Mouse (Mus musculus) erythroid progenitor cell, adult 5-6 weeks (primary cell): ENCODE results near the gene Svbp. TPM values are rescaled to one million over a fixed set of nuclear protein-coding genes. Genes with fewer than 3 reads are reported as not detected.

ENCODE experiments used
- ATAC-seq: replicated peaks from 2 replicates; pipeline ENCODE4 v1.8.0; 2016; ENCODE audit warnings: moderate number of reproducible peaks, mild to moderate bottlenecking, moderate TSS enrichment, inconsistent platforms; ENCODE audit not compliant: poor library complexity, low FRiP score, severe bottlenecking
- total RNA-seq, 2 experiments: library from RNA; stranded (forward) in 1 of 2; stranded (reverse) in 1 of 2; fragments of 150-400 nt in 1 of 2; fragments of 186-747, 209-891 nt in 1 of 2; gene quantifications; 2 replicates each; pipeline versions ENCODE4 v1.2.3 to v1.2.4; 2015 to 2017; ENCODE audit warnings: low replicate concordance in 2 of 2

The Svbp gene
- total RNA-seq (2015; ENCODE audit: low replicate concordance) (110 and 114 TPM in 2 replicates), total RNA-seq (2017; ENCODE audit: low replicate concordance) (171 and 238 TPM in 2 replicates)

GRCm38 (mm10) chr4:119194909-119195581, at the start of gene Svbp:
Gene Svbp (plus strand): TSS chr4:119195306.
- peak; percentile 75 for ATAC-seq

GRCm38 (mm10) chr4:119146816-119147215, 48.3 kb upstream of the Svbp start:
- no peak for ATAC-seq

GRCm38 (mm10) chr4:119147347-119147746, 47.8 kb upstream of the Svbp start:
- no peak for ATAC-seq

- no peak for ATAC-seq
Measured at GRCm38 (mm10) chr4:119148741-119149140, 46.4 kb upstream of the Svbp start.

DNA sequence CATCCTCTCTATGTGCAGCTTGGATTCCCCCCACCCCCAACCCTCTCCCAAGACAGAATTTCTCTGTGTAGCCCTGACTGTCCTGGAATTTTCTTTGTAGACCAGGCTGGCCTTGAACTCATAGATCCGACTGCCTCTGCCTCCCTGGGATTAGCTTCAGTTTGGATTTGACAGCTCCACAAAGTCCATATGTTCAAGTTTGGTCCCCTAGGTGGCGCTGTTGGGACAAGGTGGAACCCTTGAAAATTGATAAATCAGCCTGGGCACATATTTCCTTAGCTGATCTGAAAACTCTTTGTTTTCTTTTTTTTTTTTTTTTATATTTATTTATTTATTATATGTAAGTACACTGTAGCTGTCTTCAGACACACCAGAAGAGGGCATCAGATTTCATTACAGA, 37.9 kb upstream of the Svbp start:
- ATAC-seq: peak; percentile 73

DNA sequence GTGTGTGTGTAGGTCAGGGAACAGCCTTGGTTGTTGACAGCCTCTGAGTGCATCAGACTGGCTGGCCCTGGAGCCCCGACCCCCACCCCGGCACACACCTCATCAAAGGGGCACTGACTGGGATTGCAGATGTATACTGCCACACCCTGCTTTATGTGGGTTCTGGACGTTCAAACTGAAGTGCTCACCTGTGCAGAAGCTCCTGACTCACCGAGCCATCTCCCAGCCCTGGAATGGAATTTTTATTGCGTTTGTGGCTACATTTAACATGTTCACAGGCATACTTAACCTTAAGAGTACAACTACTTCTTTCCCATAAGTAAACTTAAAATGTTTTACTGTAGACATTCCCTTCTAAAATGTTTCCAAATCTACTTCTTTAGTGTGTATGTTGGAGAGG, 37.2 kb upstream of the Svbp start:
- ATAC-seq: no peak

DNA sequence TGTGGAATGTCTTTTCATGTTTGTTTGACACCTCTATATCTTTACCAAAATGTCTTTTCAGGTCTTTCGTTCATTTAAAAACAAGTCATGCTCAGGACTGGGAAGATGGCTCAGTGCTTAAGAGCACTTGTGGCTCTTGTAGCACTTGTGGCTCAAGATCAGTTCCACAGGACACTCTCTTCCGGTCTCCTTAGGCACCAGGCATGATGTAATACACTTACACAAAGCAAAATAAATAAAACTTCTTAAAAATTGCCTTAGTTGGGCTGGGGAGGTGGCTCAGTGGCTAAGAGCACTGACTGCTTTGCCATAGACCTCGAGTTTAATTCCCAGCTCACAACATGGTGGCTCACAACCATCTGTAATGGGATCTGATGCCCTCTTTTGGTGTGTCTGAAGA, 33.7 kb upstream of the Svbp start:
- ATAC-seq: no peak

DNA sequence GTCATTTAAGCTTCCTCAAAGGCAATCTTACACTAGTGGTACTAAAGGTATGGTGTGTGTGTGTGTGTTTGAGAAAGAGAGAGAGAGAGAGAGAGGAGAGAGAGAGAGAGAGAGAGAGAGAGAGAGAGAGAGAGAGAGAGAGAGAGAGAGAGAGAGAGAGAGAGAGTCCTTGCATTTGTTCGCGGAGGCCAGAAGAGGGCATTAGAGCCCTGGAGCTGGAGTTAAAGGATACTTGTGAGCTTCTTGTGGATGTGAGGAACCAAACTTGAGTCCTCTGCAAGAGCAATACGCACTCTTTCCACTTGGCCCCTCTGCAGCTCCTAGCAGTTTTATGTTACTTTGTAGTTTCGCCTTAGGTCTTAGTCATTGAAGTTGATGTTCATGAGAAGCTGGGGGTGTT, 32.1 kb upstream of the Svbp start:
- ATAC-seq: no peak

DNA sequence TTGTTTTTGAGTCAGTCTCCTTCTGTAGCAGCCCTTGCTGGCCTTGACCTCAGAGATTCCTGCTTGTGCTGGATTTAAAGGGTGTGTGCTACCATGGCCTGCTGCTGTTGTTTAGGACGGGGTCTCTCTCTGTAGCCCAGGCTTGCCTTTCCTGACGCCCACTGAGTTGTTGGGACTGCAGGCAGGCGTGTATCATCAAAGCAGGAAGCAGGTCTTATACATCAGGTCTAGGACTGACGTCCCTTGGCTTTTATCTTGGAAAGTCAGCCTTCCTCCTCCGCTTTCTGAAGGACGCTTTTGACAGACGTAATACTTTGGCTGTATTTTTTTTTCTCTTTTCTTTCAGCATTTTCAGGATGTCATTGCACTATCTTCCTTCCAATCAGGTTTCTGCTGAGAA, 29.2 kb upstream of the Svbp start:
- no peak for ATAC-seq

- no peak for ATAC-seq
Measured at GRCm38 (mm10) chr4:119167068-119167467, 28.0 kb upstream of the Svbp start.

DNA sequence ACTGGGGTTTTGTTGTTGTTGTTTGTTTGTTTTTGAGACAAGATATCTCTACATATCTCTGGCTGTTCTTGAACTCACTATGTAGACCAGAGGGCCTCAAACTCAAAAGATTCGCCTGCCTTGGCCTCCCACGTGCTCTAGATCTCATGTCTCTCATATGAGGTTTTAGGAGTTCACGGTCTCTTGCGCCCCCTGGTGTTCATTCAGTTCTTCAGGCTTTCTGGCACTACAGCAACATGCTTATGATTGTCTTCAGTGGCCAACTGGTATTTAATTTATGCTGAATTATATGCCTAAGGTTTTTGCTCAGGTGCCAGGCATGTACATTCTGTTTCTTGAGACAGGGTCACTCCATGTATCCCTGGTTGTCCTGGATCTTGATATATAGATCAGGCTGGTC, 27.4 kb upstream of the Svbp start:
- ATAC-seq: peak; percentile 71; the same call in 1 of the 2 replicates

- peak; percentile 30; the same call in 1 of the 2 replicates for ATAC-seq
Measured at GRCm38 (mm10) chr4:119172919-119173650, 22.0 kb upstream of the Svbp start.

GRCm38 (mm10) chr4:119173851-119174453, 21.2 kb upstream of the Svbp start, which contains the start of gene Zfp691:
Gene Zfp691 (minus strand): TSS chr4:119174195.
- peak; percentile 94 for ATAC-seq

GRCm38 (mm10) chr4:119177702-119178101, 17.4 kb upstream of the Svbp start:
- no peak for ATAC-seq

DNA sequence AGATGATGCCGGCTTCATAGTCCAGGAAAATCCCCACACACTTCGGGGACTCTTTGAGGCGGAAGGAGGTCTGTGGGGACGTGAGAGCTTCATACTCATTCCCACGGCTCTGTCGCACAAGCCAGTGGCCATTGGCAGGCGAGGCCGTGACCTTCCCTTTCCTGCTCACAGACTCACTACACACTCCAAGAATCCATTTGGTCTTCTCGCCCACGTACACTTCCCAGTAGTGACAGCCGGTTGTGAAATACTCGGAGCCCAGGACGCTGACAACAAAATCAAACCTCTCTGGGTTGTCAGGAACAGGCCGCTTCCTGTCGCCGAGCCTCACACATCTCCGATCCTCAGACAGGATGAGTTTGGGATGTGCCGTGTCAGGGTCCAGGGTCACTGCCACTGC, 16.8 kb upstream of the Svbp start:
- ATAC-seq: no peak

DNA sequence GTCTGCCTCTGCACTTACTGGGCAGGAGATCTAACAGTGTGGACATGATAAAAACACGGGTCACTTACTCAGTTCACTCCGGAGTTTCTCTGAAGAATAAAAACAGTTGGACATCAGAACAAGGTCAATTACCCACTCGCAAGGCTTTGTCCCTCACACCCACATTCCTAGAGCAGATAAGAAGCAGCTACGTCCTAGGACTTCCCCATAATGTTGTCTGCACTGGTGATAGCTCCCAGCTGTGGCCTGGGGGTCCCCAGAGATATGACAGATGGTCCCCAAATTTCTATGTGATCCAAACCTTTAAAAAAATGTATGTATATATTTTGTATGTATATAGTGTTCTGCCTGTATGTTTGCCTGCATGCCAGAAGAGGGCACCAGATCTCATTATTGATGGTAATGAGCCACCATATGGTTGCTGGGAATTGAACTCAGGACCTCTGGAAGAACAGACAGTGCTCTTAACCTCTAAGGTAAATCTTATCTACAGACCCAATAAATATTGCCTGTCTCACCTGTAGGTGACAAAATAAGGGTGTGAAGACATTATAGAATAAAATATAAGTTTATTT, 14.9 kb upstream of the Svbp start:
- ATAC-seq: no peak

GRCm38 (mm10) chr4:119181456-119181855, 13.7 kb upstream of the Svbp start:
- no peak for ATAC-seq

GRCm38 (mm10) chr4:119183525-119183924, 11.6 kb upstream of the Svbp start:
- no peak for ATAC-seq

- ATAC-seq: no peak
Measured at GRCm38 (mm10) chr4:119185771-119186170, 9.3 kb upstream of the Svbp start.

DNA sequence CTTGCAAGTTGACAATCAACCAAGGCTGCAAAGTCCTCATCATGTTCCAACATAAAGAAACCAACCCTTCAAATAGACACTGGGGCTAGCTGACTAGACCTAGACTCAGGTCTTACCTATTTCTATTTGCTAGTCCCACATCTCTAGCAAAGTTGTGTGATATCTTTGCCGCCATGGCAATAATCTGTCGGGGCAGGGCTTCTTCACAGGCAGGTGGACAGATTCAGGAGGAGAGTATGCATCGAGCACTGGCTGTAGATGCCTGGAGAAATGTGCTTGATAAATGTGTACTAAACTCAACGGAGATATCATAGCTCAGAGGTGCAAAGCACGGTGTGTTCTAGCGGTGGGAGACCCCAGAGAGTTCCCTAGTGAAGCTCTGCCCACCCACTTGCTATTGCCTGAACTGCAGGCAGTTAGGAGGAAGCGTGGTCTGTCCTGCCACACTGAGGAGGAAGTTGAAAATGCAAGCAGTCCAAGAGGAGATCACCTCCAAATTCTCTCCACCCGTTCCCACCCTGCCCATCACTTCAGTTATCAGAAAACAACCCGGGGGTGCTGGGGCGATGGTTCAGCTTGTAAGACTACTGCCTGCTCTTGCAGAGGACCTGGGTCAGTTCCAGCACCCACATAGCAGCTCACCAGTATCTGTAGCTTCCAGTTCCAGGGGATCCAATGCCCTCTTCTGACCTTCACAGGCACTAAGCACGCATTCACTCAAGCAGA, 6.9 kb upstream of the Svbp start:
- ATAC-seq: peak; percentile 52
